Mouse (Mus musculus): Measurements from ENCODE around the gene Pfn1.

GRCm38 (mm10) chr11:70628431-70628830, 26.0 kb downstream of the Pfn1 start:
- TF ChIP-seq POLR2A (IDR thresholded peaks at IDR 0.05; ENCODE audit: extremely low read depth, insufficient read depth, low read length) = no peak
- no peak for TF ChIP-seq CTCF (IDR thresholded peaks at IDR 0.05; ENCODE audit: low read depth, low read length)

All from liver, adult 2 months (tissue).